Mouse (Mus musculus): ENCODE measurements around the gene Ust. TPM values are rescaled to one million over a fixed set of nuclear protein-coding genes. Genes with fewer than 3 reads are reported as not detected.

Gene Ust
- total and polyA plus RNA-seq, 3 experiments, result 0.11 TPM; not detected in 2

GRCm38 (mm10) chr10:8176008-8176350, 342.6 kb downstream of the Ust start:
- no peak for ATAC-seq (ENCODE audit: extremely low read depth, insufficient number of reproducible peaks, low FRiP score, poor library complexity, severe bottlenecking)
- Histone ChIP-seq H3K4me3 (ENCODE audit: low read depth, low read length) (no peak overlapping the region), H3K4me1 (ENCODE audit: insufficient read depth, low read depth, low read length) (no peaks in the 10 kb centered on the region), H3K9me3 (replicated peaks) (0 out of 2 replicates have a peak, but pooled peaks cover 2% of the 10 kb centered on the region), H3K36me3 (replicated peaks) (no peaks in the 10 kb centered on the region), H3K27me3 (ENCODE audit: insufficient read depth, low read length) (no peaks in the 10 kb centered on the region)
- TF ChIP-seq CTCF (IDR thresholded peaks at IDR 0.05; ENCODE audit: low read depth, low read length) (no peak), GATA1 (IDR thresholded peaks at IDR 0.05; ENCODE audit: borderline replicate concordance, low read length) (no peak), POLR2AphosphoS5 (IDR thresholded peaks at IDR 0.05; ENCODE audit: insufficient replicate concordance, low read depth, low read length) (no peak), TAL1 (conservative IDR thresholded peaks at IDR 0.05; ENCODE audit: low read depth, low read length) (no peak), GATA2 (IDR thresholded peaks at IDR 0.05; ENCODE audit: borderline replicate concordance, low read depth, low read length) (no peak)
- no peak for DNase-seq (ENCODE audit: low spot score)

GRCm38 (mm10) chr10:8174697-8175096, 343.9 kb downstream of the Ust start:
- Histone ChIP-seq H3K4me1 (ENCODE audit: insufficient read depth, low read depth, low read length) (no peaks in the 10 kb centered on the region), H3K27me3 (ENCODE audit: insufficient read depth, low read length) (no peaks in the 10 kb centered on the region), H3K4me3 (ENCODE audit: low read depth, low read length) (no peak overlapping the region), H3K36me3 (replicated peaks) (no peaks in the 10 kb centered on the region), H3K9me3 (replicated peaks) (0 out of 2 replicates have a peak, but pooled peaks cover 2% of the 10 kb centered on the region)
- ATAC-seq (ENCODE audit: extremely low read depth, insufficient number of reproducible peaks, low FRiP score, poor library complexity, severe bottlenecking), result no peak
- TF ChIP-seq GATA1 (IDR thresholded peaks at IDR 0.05; ENCODE audit: borderline replicate concordance, low read length) (no peak), POLR2AphosphoS5 (IDR thresholded peaks at IDR 0.05; ENCODE audit: insufficient replicate concordance, low read depth, low read length) (no peak), GATA2 (IDR thresholded peaks at IDR 0.05; ENCODE audit: borderline replicate concordance, low read depth, low read length) (no peak)
- DNase-seq (ENCODE audit: low spot score), result no peak

- TF ChIP-seq POLR2AphosphoS5 (IDR thresholded peaks at IDR 0.05; ENCODE audit: insufficient replicate concordance, low read depth, low read length) (no peak), CTCF (IDR thresholded peaks at IDR 0.05; ENCODE audit: low read depth, low read length) (no peak), GATA1 (IDR thresholded peaks at IDR 0.05; ENCODE audit: borderline replicate concordance, low read length) (no peak), TAL1 (conservative IDR thresholded peaks at IDR 0.05; ENCODE audit: low read depth, low read length) (no peak), GATA2 (IDR thresholded peaks at IDR 0.05; ENCODE audit: borderline replicate concordance, low read depth, low read length) (no peak)
- Histone ChIP-seq H3K27me3 (ENCODE audit: insufficient read depth, low read length) (no peaks in the 10 kb centered on the region), H3K9me3 (replicated peaks) (peaks cover 5% of the 10 kb centered on the region), H3K4me1 (ENCODE audit: insufficient read depth, low read depth, low read length) (no peaks in the 10 kb centered on the region), H3K36me3 (replicated peaks) (no peaks in the 10 kb centered on the region), H3K4me3 (ENCODE audit: low read depth, low read length) (no peak overlapping the region)
- no peak for DNase-seq (ENCODE audit: low spot score)
- ATAC-seq (ENCODE audit: extremely low read depth, insufficient number of reproducible peaks, low FRiP score, poor library complexity, severe bottlenecking), result no peak
Measured at GRCm38 (mm10) chr10:8174230-8174629, 344.4 kb downstream of the Ust start.

GRCm38 (mm10) chr10:8173032-8173431, 345.6 kb downstream of the Ust start:
- Histone ChIP-seq H3K36me3 (replicated peaks) (no peaks in the 10 kb centered on the region), H3K4me3 (ENCODE audit: low read depth, low read length) (no peak overlapping the region), H3K9me3 (replicated peaks) (peaks cover 14% of the 10 kb centered on the region), H3K4me1 (ENCODE audit: insufficient read depth, low read depth, low read length) (no peaks in the 10 kb centered on the region), H3K27me3 (ENCODE audit: insufficient read depth, low read length) (no peaks in the 10 kb centered on the region)
- ATAC-seq (ENCODE audit: extremely low read depth, insufficient number of reproducible peaks, low FRiP score, poor library complexity, severe bottlenecking) (no peak), DNase-seq (ENCODE audit: low spot score) (no peak)
- TF ChIP-seq POLR2AphosphoS5 (IDR thresholded peaks at IDR 0.05; ENCODE audit: insufficient replicate concordance, low read depth, low read length), result no peak
- no peak for TF ChIP-seq GATA2 (IDR thresholded peaks at IDR 0.05; ENCODE audit: borderline replicate concordance, low read depth, low read length)
- TF ChIP-seq CTCF (IDR thresholded peaks at IDR 0.05; ENCODE audit: low read depth, low read length), result no peak
- TF ChIP-seq GATA1 (IDR thresholded peaks at IDR 0.05; ENCODE audit: borderline replicate concordance, low read length), result no peak
- no peak for TF ChIP-seq TAL1 (conservative IDR thresholded peaks at IDR 0.05; ENCODE audit: low read depth, low read length)

GRCm38 (mm10) chr10:8171556-8171955, 347.1 kb downstream of the Ust start:
- Histone ChIP-seq H3K27me3 (ENCODE audit: insufficient read depth, low read length) (no peaks in the 10 kb centered on the region), H3K4me1 (ENCODE audit: insufficient read depth, low read depth, low read length) (no peaks in the 10 kb centered on the region), H3K36me3 (replicated peaks) (no peaks in the 10 kb centered on the region), H3K9me3 (replicated peaks) (peaks cover 16% of the 10 kb centered on the region), H3K4me3 (ENCODE audit: low read depth, low read length) (no peak overlapping the region)
- ATAC-seq (ENCODE audit: extremely low read depth, insufficient number of reproducible peaks, low FRiP score, poor library complexity, severe bottlenecking), result no peak
- TF ChIP-seq POLR2AphosphoS5 (IDR thresholded peaks at IDR 0.05; ENCODE audit: insufficient replicate concordance, low read depth, low read length) (no peak), TAL1 (conservative IDR thresholded peaks at IDR 0.05; ENCODE audit: low read depth, low read length) (no peak), GATA1 (IDR thresholded peaks at IDR 0.05; ENCODE audit: borderline replicate concordance, low read length) (no peak), GATA2 (IDR thresholded peaks at IDR 0.05; ENCODE audit: borderline replicate concordance, low read depth, low read length) (no peak), CTCF (IDR thresholded peaks at IDR 0.05; ENCODE audit: low read depth, low read length) (no peak)
- DNase-seq (ENCODE audit: low spot score), result no peak

Data from G1E (cell line).